Mouse (Mus musculus): ENCODE measurements around the gene Ptpn14.
A peak's percentile ranks its signal among the peaks of the same experiment; 100 is the strongest.

Gene Ptpn14

GRCm38 (mm10) chr1:189770516-189770915, 42.4 kb downstream of the Ptpn14 start:
- DNase-seq (ENCODE audit: low spot score in 2 of 2): no peak

GRCm38 (mm10) chr1:189772707-189773106, 44.6 kb downstream of the Ptpn14 start:
- no peak for DNase-seq (ENCODE audit: low spot score in 2 of 2)

- DNase-seq (ENCODE audit: low spot score in 2 of 2): no peak
Measured at GRCm38 (mm10) chr1:189774778-189775177, 46.7 kb downstream of the Ptpn14 start.

GRCm38 (mm10) chr1:189777207-189777606, 49.1 kb downstream of the Ptpn14 start:
- no peak for DNase-seq (ENCODE audit: low spot score in 2 of 2)

GRCm38 (mm10) chr1:189778343-189778742, 50.3 kb downstream of the Ptpn14 start:
- no peak for DNase-seq (ENCODE audit: low spot score in 2 of 2)

GRCm38 (mm10) chr1:189779226-189779625, 51.2 kb downstream of the Ptpn14 start:
- DNase-seq (ENCODE audit: low spot score in 2 of 2): no peak

GRCm38 (mm10) chr1:189781721-189782345, 53.8 kb downstream of the Ptpn14 start:
- no peak for DNase-seq (ENCODE audit: low spot score in 2 of 2)

- DNase-seq (ENCODE audit: low spot score in 2 of 2): no peak
Measured at GRCm38 (mm10) chr1:189782709-189783108, 54.6 kb downstream of the Ptpn14 start.

- DNase-seq (ENCODE audit: low spot score in 2 of 2): no peak
Measured at GRCm38 (mm10) chr1:189784503-189784902, 56.4 kb downstream of the Ptpn14 start.

GRCm38 (mm10) chr1:189786707-189787485, 58.8 kb downstream of the Ptpn14 start:
- peak; percentile 10 to 19 for DNase-seq (ENCODE audit: low spot score in 2 of 2)

GRCm38 (mm10) chr1:189789545-189789944, 61.5 kb downstream of the Ptpn14 start:
- DNase-seq (ENCODE audit: low spot score in 2 of 2): no peak

- DNase-seq (ENCODE audit: low spot score in 2 of 2): no peak
Measured at GRCm38 (mm10) chr1:189790666-189791065, 62.6 kb downstream of the Ptpn14 start.

GRCm38 (mm10) chr1:189791534-189792217, 63.6 kb downstream of the Ptpn14 start:
- DNase-seq (ENCODE audit: low spot score in 2 of 2): no peak

GRCm38 (mm10) chr1:189792560-189793195, 64.6 kb downstream of the Ptpn14 start:
- DNase-seq (ENCODE audit: low spot score in 2 of 2): no peak

GRCm38 (mm10) chr1:189798949-189799348, 70.9 kb downstream of the Ptpn14 start:
- DNase-seq (ENCODE audit: low spot score in 2 of 2): no peak

- DNase-seq (ENCODE audit: low spot score in 2 of 2): peak in 1 of 2 experiments; percentile 27
Measured at GRCm38 (mm10) chr1:189800211-189800961, 72.3 kb downstream of the Ptpn14 start.

GRCm38 (mm10) chr1:189801303-189801702, 73.2 kb downstream of the Ptpn14 start:
- no peak for DNase-seq (ENCODE audit: low spot score in 2 of 2)

GRCm38 (mm10) chr1:189802575-189802974, 74.5 kb downstream of the Ptpn14 start:
- DNase-seq (ENCODE audit: low spot score in 2 of 2): no peak

GRCm38 (mm10) chr1:189803742-189804141, 75.7 kb downstream of the Ptpn14 start:
- no peak for DNase-seq (ENCODE audit: low spot score in 2 of 2)

- no peak for DNase-seq (ENCODE audit: low spot score in 2 of 2)
Measured at GRCm38 (mm10) chr1:189806533-189807297, 78.6 kb downstream of the Ptpn14 start.

- DNase-seq (ENCODE audit: low spot score in 2 of 2): no peak
Measured at GRCm38 (mm10) chr1:189808015-189808414, 79.9 kb downstream of the Ptpn14 start.

Data from frontal cortex, postnatal 25 days (tissue).